Mouse (Mus musculus): ENCODE data around the gene Nav2.

Gene Nav2

DNA sequence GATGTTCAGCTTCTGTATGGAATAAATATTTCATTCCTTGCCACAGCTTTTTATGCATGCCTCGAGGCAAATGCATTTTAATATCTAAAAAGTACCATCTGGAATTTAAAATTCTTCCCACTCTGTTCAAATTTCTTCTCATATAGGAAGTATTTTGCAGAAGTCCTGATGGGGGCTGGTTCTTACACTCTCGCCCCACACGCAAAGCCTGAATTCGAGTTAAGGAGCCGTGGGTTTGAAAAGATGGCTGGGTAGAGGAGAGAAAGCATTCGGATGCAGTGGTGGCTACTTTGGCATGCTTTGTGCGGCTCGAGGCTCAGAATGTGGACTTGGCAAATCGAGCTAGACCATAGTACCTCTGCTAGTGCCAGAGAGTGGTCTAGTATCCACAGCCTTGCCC lies 499.2 kb downstream of the Nav2 start:
- no peak for DNase-seq (ENCODE audit: low read depth)

DNA sequence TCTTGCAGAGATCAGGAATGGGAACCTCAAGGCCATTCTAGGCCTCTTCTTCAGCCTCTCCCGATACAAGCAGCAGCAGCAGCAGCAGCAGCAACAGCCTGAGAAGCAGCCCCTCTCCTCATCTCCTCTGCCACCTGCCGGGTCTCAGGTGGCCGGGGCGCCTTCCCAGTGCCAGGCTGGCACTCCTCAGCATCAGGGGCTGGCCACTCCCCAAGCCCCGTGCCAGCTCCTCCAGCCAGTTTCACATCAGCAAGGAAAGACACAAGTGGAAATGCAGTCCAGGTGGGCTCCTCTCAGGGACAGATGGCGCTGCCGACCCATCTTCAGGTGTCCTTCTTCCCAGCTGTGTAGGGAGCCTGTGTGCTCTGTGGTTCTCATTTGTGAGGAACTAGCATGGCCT lies 500.1 kb downstream of the Nav2 start:
- DNase-seq (ENCODE audit: low read depth), result no peak

DNA sequence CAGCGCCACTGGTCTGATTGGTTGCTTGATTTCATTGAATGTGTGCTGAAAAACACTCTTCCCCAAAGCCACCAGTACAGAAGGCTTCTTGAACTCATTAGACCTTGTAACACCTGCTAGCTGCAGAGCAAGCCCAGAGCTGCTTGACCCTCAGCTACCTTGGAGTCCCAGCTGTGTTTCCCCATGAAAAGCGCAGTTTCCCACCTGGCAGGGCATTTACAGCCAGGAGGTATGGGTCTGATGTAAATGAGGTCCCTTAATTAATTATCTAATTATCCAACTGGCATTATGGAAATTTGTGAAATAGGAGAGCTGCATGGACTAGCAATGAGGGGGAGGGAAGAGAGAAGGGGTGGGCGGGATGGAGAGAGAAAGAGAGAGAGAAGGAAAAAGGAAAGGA lies 500.7 kb downstream of the Nav2 start:
- no peak for DNase-seq (ENCODE audit: low read depth)

DNA sequence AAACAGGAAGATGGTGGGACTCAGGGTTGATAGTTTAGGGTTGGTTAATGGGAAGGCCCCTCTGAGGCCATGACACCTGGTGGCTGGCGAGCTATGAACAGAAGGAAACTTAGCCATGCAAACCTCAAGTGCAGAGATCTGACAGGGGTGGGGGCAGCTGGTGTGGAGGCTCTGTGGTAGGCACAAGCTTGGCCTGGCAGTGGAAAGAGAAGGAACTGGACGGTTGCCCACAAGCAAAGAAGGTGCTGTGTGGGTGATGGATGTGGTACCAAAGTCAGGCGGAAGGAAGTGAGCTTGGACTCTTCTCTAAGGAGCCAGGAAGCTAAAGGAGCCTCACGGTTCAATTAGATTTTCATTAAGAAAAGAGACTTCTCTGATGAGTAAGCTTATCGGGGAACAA lies 501.7 kb downstream of the Nav2 start:
- no peak for DNase-seq (ENCODE audit: low read depth)

DNA sequence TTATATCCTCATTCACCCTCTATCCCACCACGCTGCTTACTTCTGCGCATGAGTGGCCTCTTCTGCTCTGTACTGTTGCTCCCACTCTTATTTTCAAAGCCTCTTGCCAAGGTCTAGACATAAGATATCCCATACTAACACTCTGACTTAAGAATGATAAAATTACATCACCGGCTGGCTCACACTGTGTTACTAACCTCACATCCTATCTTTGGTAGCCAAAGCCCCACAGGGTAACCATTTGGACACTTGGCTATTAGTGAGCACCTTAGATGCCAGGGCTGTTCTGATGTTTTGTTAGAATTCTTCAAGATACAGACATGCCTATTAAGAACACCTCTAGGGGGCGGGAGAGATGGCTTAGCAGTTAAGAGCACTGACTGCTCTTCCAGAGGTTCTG lies 502.4 kb downstream of the Nav2 start:
- DNase-seq (ENCODE audit: low read depth), result no peak

DNA sequence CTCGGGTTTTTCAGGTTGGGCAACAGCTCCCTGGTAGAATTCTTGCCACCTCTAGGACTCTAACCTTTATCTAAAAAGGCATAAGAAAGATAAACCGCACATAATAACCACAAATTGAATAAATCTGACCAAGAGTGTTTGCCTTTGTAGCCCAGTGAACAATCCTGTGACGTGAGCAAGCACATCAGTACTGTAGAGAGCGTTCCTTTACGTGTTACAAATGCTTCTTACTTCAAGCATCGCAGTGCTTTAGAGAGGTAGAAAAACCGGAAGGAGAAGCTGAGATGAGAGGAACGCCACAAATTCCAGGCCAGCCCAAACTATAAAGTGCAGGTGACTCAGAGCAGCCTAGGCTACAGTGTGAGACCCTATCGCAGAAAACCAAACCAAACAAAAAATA lies 503.3 kb downstream of the Nav2 start:
- DNase-seq (ENCODE audit: low read depth), result no peak

DNA sequence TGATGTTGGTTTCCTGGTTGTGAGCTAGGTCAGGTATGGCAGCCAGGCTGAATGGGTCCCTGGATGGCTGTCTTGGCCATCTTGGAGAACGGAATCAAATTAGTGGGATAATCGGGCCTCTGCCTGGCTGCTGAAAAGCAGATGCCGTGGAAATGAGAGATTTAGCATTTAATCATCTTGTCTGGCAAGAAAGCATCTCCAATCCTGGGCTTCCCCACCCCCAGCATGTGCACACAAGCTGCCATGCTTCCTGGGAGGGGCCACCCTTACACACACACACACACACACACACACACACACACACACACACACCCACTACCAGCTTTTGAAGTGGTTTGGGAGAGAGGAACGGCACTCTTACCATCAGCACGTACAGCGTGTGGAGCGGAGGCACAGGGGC lies 506.6 kb downstream of the Nav2 start:
- no peak for DNase-seq (ENCODE audit: low read depth)

DNA sequence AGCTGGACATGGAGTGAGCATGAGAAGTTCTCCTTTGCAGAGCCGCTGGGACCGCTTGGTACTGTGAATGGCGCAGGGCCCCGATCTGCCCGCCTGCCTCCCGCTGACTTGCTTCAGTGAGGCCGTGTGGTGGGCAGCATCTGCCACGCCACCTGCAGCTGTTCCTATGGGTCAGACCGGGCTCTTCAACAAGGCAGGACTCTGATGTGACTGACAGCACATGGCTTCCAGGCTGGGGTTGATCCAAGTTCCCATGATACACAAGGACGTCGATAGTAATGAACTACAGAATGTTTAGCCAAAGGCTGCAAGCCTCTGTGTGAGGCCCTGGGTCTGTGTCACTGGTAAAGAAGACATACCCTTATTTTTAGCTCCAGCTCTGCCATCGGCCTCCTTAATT lies 507.2 kb downstream of the Nav2 start:
- no peak for DNase-seq (ENCODE audit: low read depth)

DNA sequence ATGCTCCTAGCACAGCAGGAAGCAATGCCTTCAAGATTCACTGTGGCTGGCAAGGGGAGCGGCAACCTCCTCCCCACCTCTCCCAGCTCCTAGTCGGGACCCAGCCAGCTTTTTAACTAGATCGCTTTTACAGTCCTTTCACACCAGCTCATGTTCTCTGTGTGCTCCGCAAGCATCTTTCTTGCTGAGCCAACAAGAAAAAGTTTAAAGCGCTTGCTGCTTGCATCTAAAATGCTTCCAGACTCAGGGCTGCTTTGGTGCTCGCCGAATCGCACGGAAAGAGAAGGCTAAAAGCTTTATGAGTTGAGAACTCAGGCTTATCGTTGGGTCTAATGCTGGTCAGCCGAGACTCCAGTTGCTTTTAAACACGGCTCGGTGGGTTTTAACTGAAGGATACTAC lies 510.3 kb downstream of the Nav2 start:
- no peak for DNase-seq (ENCODE audit: low read depth)

DNA sequence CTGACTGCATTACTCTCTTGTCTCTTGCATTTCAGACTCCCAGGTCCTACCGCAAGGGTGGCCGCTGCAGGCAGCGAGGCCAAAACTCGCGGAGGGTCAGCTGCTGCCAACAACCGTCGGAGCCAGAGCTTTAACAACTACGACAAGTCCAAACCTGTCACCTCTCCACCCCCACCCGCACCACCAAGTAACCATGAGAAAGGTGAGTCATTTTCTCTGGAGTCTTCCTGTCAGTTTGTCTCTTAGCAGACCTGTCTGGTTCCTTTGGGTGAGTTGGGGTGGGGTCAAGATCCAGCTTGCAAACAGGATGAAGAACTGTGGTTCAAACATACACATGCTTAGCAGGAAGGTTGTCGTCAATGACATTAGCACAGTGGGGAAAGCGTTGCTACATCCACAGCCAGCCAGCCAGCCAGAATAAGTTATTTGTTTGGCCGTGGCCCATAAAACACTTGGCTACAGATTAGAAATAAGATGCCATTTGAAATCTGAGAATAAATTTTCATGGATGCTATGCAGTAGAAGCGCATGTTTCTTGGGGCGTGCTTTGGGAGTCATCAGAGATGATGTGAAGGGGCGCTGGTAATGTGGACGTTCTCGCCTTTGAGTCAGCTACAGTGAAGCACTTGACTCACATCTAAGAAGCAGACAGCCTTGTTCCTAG lies 511.8 kb downstream of the Nav2 start:
- peak; percentile 47 for DNase-seq (ENCODE audit: low read depth)

DNA sequence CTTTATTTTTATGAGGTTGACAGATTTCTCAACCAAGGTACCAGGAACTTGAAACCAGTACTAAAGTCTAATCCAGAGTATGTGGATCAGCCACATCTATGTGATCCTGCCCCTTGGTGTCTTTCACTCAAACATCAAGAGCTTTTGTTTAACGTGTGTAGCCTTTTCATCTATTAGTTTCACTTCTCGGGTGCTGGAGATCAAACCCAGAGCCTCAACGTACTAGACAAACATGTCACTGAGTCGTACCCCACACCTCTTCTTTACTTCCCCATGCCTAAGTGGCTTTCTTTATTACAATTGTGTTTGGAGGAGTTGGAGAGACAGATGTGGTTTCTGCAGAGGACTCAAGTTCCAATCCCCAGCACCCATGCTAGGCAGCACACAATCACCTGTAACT lies 512.7 kb downstream of the Nav2 start:
- DNase-seq (ENCODE audit: low read depth), result no peak

DNA sequence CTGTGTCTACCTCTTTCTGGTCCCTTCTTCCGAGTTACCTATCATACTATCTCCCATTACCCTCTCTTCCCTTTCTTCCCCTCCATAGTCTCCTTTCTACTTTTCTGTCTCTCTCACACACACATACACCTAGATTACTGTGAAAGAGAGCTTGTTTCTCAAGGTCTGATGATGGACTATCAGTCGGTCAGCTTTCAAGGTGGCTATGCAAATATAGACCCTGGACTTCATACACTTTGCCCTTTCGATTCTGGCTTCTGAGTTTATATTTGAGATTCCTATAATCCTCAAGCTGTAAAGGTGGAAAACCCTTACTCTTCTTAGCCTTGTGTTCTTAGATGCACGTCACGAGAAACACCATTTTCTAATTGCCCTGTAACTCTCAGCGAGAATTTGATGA lies 515.4 kb downstream of the Nav2 start:
- DNase-seq (ENCODE audit: low read depth), result no peak

DNA sequence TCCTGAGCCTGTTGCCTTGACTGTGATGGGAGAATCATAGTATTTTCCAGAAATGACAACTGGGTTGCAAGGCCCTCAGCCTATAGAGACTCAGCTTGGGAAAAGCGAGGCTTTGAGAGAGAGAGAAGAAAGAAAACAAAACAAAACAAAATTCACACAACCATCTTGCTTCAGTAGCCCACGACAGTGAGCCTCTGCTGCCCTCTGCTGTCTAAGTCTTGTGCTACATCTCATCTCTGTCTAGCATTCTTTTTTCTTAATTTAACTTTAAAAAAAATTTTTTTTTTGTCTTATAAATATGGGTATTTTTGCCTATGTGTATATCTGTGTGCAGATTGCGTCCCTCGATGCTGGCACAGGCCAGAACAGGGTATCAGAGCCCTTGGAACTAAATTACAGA lies 517.5 kb downstream of the Nav2 start:
- peak; percentile 42 for DNase-seq (ENCODE audit: low read depth)

DNA sequence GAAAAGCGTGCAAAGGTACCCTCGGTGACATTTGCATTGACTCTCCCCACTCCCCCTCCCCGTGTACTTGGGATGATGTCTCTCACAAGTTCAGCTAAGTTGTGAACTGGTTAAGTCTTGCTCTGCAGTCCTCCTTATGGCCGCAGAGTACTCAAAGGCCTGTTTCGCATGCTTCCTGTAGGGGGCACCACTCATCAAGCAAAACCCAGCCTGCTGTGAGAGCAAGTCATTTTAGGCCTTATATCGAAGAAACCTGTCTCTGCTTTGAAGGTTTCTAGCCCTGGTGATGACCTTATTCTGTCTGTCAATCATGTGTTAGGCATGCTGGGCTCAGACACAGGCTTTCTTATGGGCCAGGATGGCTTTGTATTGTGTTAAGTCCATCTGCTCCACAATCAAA lies 519.3 kb downstream of the Nav2 start:
- DNase-seq (ENCODE audit: low read depth), result no peak

DNA sequence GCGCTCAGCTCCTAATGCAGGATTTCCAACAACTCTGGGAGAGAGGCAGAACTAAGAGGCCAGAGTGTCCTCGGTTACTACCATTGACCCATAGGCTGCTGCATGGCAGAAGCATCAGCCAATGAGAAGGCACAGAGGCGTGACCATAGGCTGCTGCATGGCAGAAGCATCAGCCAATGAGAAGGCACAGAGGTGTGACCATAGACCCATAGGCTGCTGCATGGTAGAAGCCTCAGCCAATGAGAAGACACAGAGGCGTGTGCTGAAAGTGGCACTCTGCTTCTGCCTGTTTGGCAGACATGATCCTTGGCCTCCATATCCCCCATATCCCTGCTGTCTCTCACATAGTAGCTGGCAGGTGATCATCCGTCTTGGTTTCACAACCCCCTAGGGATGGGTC lies 520.4 kb downstream of the Nav2 start:
- no peak for DNase-seq (ENCODE audit: low read depth)

DNA sequence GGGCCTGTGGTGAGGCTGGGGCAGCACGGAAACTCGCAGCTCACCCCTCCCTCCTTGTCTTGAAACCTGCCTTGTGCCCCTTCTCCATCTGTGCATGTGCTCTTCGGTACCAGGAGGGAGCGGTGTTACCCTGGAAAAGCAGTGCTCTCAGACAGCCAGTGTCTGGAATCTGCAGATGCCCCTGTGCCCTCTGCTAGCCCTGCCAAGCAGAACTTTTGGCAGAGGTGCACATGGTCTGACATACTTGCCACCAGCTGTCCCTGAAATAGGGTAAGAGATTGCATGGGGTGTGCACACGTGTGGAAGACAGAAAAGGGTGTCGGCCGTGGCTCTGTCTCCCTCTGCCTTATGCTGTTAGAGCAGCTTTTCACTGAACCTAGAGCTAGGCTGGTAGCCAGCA lies 522.3 kb downstream of the Nav2 start:
- DNase-seq (ENCODE audit: low read depth), result no peak

DNA sequence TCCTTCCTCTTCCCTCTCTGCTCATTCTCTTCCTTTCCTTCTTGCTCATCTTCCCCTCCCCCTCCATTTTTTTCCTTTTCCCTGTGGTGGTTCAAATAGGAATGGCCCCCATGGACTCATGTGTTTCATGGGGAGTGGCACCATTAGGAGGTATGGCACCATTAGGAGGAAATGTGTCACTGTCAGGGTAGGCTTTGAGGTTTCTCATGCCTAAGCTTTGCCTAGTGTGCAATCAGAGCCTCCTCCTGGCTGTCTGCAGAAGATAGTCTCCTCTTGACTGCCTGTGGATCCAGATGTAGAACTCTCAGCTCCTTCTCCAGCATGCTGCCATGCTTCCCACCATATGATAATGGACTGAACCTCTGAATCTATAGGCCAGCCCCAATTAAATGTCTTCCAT lies 525.4 kb downstream of the Nav2 start:
- no peak for DNase-seq (ENCODE audit: low read depth)

DNA sequence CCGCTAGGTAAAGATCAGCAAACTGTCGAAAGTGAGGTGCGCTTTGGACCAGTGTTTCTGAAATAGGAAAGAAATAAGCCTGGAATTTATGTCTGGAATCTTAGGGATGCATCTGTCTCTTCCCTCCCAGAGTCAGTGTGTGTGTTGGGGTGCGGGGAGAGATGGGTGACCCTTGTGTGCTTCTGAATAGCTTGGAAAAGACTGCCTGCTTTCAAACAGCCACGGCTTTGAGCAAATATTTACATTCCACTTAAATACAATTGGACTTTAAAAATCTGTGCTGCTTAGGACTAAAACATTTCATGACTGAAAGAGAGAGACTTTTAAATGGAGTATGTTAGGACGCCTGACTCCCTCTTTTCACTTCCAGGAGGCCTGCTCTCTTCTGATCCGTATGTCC lies 528.0 kb downstream of the Nav2 start:
- DNase-seq (ENCODE audit: low read depth), result no peak

DNA sequence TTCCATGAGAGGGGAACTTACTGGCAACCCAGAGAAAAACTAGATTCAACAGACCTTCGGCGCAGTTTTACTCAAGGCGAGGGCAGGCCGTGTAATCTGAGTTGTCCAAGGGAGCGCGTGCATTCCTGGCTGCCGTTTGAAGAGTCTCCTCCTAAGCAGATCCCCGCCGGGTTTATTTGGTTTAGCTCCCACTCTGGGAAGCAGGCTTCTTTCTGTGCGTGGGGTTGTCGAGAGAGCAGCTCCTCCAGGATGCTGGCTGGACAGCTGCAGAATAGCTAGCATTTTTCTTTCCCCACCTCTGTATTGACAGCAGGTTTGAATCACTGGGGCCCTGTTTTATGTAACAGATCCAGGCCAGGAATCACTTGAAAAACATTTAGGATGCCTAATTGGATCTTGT lies 529.4 kb downstream of the Nav2 start:
- peak; percentile 70 for DNase-seq (ENCODE audit: low read depth)

DNA sequence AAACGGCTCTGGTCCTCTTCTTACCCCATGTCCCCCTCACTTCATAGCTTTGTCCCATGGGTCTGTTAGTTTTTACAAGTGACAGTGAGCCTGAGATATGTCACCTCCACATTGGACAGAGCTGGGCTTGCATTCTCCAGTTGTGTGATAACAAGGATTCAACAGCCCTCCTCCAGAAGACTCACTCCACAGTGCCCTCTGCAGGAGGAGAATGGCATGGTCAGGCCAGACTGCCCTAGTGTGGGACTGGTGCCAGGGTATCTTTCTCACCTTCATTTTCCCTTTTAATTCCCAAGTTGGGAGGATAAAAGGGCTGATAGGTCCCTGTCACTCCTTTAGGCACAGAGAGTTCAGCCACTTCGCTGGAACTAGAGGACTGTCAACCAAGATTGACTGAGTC lies 530.6 kb downstream of the Nav2 start:
- no peak for DNase-seq (ENCODE audit: low read depth)

DNA sequence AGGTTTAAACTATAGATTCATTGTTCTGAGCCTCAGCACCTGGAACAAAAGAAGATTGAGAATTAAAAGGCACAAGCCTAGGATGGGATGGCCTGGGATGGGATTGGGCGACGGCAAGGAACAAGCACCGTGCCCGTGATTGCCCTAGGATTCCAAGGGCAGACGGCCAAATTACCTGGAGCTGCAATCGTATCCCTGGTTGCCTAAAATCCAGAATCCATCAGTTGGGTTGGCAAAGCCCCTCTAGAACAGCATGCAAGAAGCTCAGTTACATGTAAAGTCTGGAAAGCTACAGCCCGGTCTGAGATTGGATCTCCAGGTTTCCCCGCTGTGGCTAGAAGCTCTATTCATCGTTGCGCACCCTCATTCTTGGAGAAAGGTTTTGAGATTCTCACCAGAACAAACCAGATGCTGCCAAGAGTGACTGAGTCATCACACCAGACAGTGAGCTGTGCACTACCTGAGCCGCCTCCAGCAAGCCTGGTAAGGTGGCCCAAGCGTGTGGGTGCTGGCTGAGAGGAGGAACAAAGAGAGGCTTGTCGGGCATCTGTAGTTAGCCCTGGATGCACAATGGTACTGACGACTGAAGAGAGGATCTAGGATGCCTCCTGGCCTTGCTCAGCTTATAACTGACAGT lies 531.9 kb downstream of the Nav2 start:
- no peak for DNase-seq (ENCODE audit: low read depth)

DNA sequence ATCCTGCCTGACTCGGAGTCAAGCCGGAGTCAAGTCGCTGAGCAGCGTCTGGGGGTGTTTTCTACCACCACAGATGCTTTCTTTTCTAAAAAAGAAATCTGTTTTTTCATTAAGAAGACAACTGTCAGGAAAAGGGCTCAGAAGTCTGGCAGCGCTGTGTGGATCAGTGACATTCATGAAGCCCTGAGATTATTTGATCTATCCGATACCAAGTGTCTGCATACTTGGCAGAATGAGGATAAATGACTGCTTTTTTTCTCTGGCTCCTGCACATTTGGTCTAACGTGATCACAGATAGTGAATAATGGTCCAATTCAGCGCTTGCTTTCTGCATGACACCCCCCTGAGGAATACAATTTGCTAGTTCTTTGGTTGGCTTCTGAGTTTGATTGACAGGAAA lies 533.7 kb downstream of the Nav2 start:
- DNase-seq (ENCODE audit: low read depth), result no peak

DNA sequence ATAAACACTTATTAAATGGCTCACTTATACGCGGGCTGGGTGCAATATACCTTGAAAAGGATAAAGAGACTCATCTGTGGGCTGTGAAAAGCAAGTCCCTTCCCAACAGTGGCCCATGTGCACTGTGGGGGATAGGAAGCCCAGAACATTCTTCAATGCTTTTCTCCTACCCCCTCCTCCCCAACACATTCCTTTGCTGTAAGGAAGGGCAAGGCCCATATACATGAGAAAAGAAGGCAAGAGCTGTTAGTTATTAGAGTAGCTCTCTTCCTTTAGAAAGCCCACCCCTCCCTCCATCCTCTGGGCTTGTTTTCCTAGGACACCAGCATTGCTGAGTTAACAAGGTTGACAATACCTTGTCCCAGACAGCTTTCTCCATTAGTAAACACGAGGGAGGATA lies 540.1 kb downstream of the Nav2 start:
- DNase-seq (ENCODE audit: low read depth), result no peak

All from fibroblast of lung, adult 2 months (primary cell).